Mouse (Mus musculus) lung, postnatal 0 days (tissue): ENCODE results near the gene Slc31a2.

Source experiments
- CTCF ChIP-seq: IDR thresholded peaks from 2 replicates; pipeline ENCODE4 v1.5.1; 2016; ENCODE audit warnings: antibody characterized with exemption, mild to moderate bottlenecking
- EP300 ChIP-seq: IDR thresholded peaks from 2 replicates; pipeline ENCODE4 v1.6.1; 2016; ENCODE audit warnings: antibody characterized with exemption, mild to moderate bottlenecking, control low read depth

- TF ChIP-seq EP300: no peak
- TF ChIP-seq CTCF: no peak
Measured at GRCm38 (mm10) chr4:62274841-62275536, 12.6 kb downstream of the Slc31a2 start.
